Mouse (Mus musculus) lung, embryonic 14.5 days (tissue): ENCODE results near the gene Cd247. TPM values are rescaled to one million over a fixed set of nuclear protein-coding genes. Genes with fewer than 3 reads are reported as not detected.
A peak's percentile ranks its signal among the peaks of the same experiment; 100 is the strongest.

Experiments
- ATAC-seq: fragments of 200-750 bp; cut with Nextera tagmentation; 2 replicates; pipeline ENCODE4 v1.8.0; 2017; ENCODE audit warnings: mild to moderate bottlenecking, moderate TSS enrichment, moderate library complexity; ENCODE audit not compliant: insufficient read depth
- DNase-seq: peaks from one replicate; pipeline ENCODE4 v3.0.0-alpha.2; 2015
- H3K27ac ChIP-seq: fragments of 300-500 bp; sonication (generic); 2 replicates; pipeline ENCODE4 v1.5.1; 2014; ENCODE audit warnings: low read depth, mild to moderate bottlenecking, moderate library complexity
- H3K27me3 ChIP-seq: fragments of 300-500 bp; sonication (generic); 2 replicates; pipeline ENCODE4 v1.6.1; 2014; ENCODE audit warnings: low read length, control low read depth; ENCODE audit not compliant: insufficient read depth
- H3K36me3 ChIP-seq: fragments of 300-500 bp; sonication (generic); 2 replicates; pipeline ENCODE4 v1.6.1; 2014; ENCODE audit warnings: control low read depth; ENCODE audit not compliant: insufficient read depth
- H3K4me1 ChIP-seq: fragments of 300-500 bp; sonication (generic); 2 replicates; pipeline ENCODE4 v1.6.1; 2014; ENCODE audit warnings: antibody characterized with exemption, control low read depth; ENCODE audit not compliant: insufficient read depth
- H3K4me2 ChIP-seq: fragments of 300-500 bp; sonication (generic); 2 replicates; pipeline ENCODE4 v1.6.1; 2014; ENCODE audit warnings: mild to moderate bottlenecking
- H3K4me3 ChIP-seq: fragments of 300-500 bp; sonication (generic); 2 replicates; pipeline ENCODE4 v1.5.1; 2014; ENCODE audit warnings: low read depth, low read length
- H3K9ac ChIP-seq: fragments of 300-500 bp; sonication (generic); 2 replicates; pipeline ENCODE4 v1.6.1; 2014
- H3K9me3 ChIP-seq: fragments of 300-500 bp; sonication (generic); 2 replicates; pipeline ENCODE4 v1.6.1; 2016; ENCODE audit warnings: low read depth, low read length, control low read depth
- CTCF ChIP-seq: IDR thresholded peaks from 2 replicates; pipeline ENCODE4 v1.5.1; 2016; ENCODE audit warnings: antibody characterized with exemption, low read depth
- WGBS: fragments of 180-500 bp; shearing (Covaris S2); extraction: QIAGEN DNeasy Blood & Tissue Kit; methylation state at CpG from one replicate; pipeline ENCODE4 v1.1.7; 2014; 5-methylcytosine and 5-hydroxymethylcytosine counted together
- polyA plus RNA-seq: library from polyadenylated mRNA; unstranded; fragments of >200 nt; fragmentation: Nextera tagmentation; extraction: Ambion mirVana; gene quantifications from 2 replicates; pipeline ENCODE4 v1.2.1, GENCODE M21; 2014

Cd247 gene
- polyA plus RNA-seq, 1 experiment from 2014 or later = 1.5 TPM

GRCm38 (mm10) chr1:165811170-165811569 is 22.7 kb downstream of the Cd247 start:
- H3K27me3 ChIP-seq = no peaks in the 10 kb centered on the region
- ATAC-seq (no peak), DNase-seq (no peak)
- H3K9ac ChIP-seq = no peak overlapping the region
- no peak overlapping the region for H3K27ac ChIP-seq
- H3K36me3 ChIP-seq = no peaks in the 10 kb centered on the region
- 60% methylated on average over 5 of the region's 5 CpGs for WGBS
- no peaks in the 10 kb centered on the region for H3K9me3 ChIP-seq
- no peak overlapping the region for H3K4me3 ChIP-seq
- H3K4me2 ChIP-seq = no peak overlapping the region
- peaks cover 6% of the 10 kb centered on the region; the same call in 1 of the 2 replicates for H3K4me1 ChIP-seq
- no peak for TF ChIP-seq CTCF

- no peak overlapping the region for H3K4me3 ChIP-seq
- H3K9me3 ChIP-seq = no peaks in the 10 kb centered on the region
- DNase-seq = no peak
- H3K27me3 ChIP-seq = no peaks in the 10 kb centered on the region
- no peaks in the 10 kb centered on the region for H3K36me3 ChIP-seq
- no peak overlapping the region for H3K4me2 ChIP-seq
- TF ChIP-seq CTCF = no peak
- peaks cover 6% of the 10 kb centered on the region; the same call in 1 of the 2 replicates for H3K4me1 ChIP-seq
- no peak for ATAC-seq
- H3K27ac ChIP-seq = no peak overlapping the region
- H3K9ac ChIP-seq = no peak overlapping the region
- WGBS = 79% methylated on average over 3 of the region's 3 CpGs
Observed at GRCm38 (mm10) chr1:165812775-165813174, 24.3 kb downstream of the Cd247 start.

- ATAC-seq = no peak
- no peaks in the 10 kb centered on the region for H3K9me3 ChIP-seq
- 0 out of 2 replicates have a peak overlapping the region, but pooled peaks have one; percentile 5 for H3K4me2 ChIP-seq
- H3K4me3 ChIP-seq = no peak overlapping the region
- no peak overlapping the region for H3K27ac ChIP-seq
- peak; percentile 15 for DNase-seq
- no peak for TF ChIP-seq CTCF
- no peaks in the 10 kb centered on the region for H3K36me3 ChIP-seq
- 35% methylated on average over 7 of the region's 7 CpGs for WGBS
- H3K4me1 ChIP-seq = peaks cover 6% of the 10 kb centered on the region; the same call in 1 of the 2 replicates
- H3K9ac ChIP-seq = no peak overlapping the region
- no peaks in the 10 kb centered on the region for H3K27me3 ChIP-seq
Observed at GRCm38 (mm10) chr1:165814116-165814515, 25.6 kb downstream of the Cd247 start.

GRCm38 (mm10) chr1:165814521-165815278 is 26.2 kb downstream of the Cd247 start:
- no peak for TF ChIP-seq CTCF
- H3K27me3 ChIP-seq = no peaks in the 10 kb centered on the region
- H3K9ac ChIP-seq = no peak overlapping the region
- peak; percentile 54 for DNase-seq
- no peaks in the 10 kb centered on the region for H3K9me3 ChIP-seq
- H3K36me3 ChIP-seq = no peaks in the 10 kb centered on the region
- no peak for ATAC-seq
- no peak overlapping the region for H3K27ac ChIP-seq
- peak overlapping the region; percentile 25; the same call in 1 of the 2 replicates for H3K4me2 ChIP-seq
- H3K4me1 ChIP-seq = peaks cover 6% of the 10 kb centered on the region; the same call in 1 of the 2 replicates
- 30% methylated on average over 14 of the region's 14 CpGs for WGBS
- H3K4me3 ChIP-seq = no peak overlapping the region

GRCm38 (mm10) chr1:165816391-165816790 is 27.9 kb downstream of the Cd247 start:
- Histone ChIP-seq H3K9me3 (no peaks in the 10 kb centered on the region), H3K9ac (no peak overlapping the region), H3K4me3 (no peak overlapping the region), H3K4me2 (no peak overlapping the region), H3K36me3 (no peaks in the 10 kb centered on the region), H3K4me1 (peaks cover 6% of the 10 kb centered on the region; the same call in 1 of the 2 replicates), H3K27ac (no peak overlapping the region), H3K27me3 (no peaks in the 10 kb centered on the region)
- TF ChIP-seq CTCF = no peak
- 79% methylated on average over 9 of the region's 9 CpGs for WGBS
- DNase-seq (no peak), ATAC-seq (no peak)

- H3K27ac ChIP-seq = no peak overlapping the region
- ATAC-seq = peak; percentile 14; the same call in 1 of the 2 replicates
- H3K4me3 ChIP-seq = no peak overlapping the region
- 35% methylated on average over 9 of the region's 9 CpGs for WGBS
- peaks cover 6% of the 10 kb centered on the region; the same call in 1 of the 2 replicates for H3K4me1 ChIP-seq
- H3K27me3 ChIP-seq = no peaks in the 10 kb centered on the region
- H3K36me3 ChIP-seq = no peaks in the 10 kb centered on the region
- no peak for TF ChIP-seq CTCF
- no peak overlapping the region for H3K9ac ChIP-seq
- DNase-seq = peak; percentile 27
- no peaks in the 10 kb centered on the region for H3K9me3 ChIP-seq
- H3K4me2 ChIP-seq = no peak overlapping the region
Observed at GRCm38 (mm10) chr1:165817264-165817663, 28.8 kb downstream of the Cd247 start.

- H3K27me3 ChIP-seq = no peaks in the 10 kb centered on the region
- 0 out of 2 replicates have a peak, but pooled peaks have one; percentile 33 for ATAC-seq
Observed at GRCm38 (mm10) chr1:165818145-165818860, 29.8 kb downstream of the Cd247 start.

More at GRCm38 (mm10) chr1:165818145-165818860, 29.8 kb downstream of the Cd247 start:
- no peak overlapping the region for H3K4me3 ChIP-seq
- no peak overlapping the region for H3K27ac ChIP-seq
- H3K36me3 ChIP-seq = no peaks in the 10 kb centered on the region
- H3K4me2 ChIP-seq = no peak overlapping the region
- WGBS = 43% methylated on average over 8 of the region's 8 CpGs
- no peak overlapping the region for H3K9ac ChIP-seq
- no peak for TF ChIP-seq CTCF
- H3K4me1 ChIP-seq = peaks cover 6% of the 10 kb centered on the region; the same call in 1 of the 2 replicates
- DNase-seq = peak; percentile 13
- H3K9me3 ChIP-seq = no peaks in the 10 kb centered on the region
